Mouse (Mus musculus) fat pad, adult 2 months (tissue): ENCODE data around the gene Sv2a.
A peak's percentile ranks its signal among the peaks of the same experiment; 100 is the strongest.
"Not testable (repeated sequence)": the region's sequence is repeated elsewhere in the genome, so short reads cannot be mapped to it uniquely, and the experiment has no call there.

Experiments used
- DNase-seq: peaks from one replicate; pipeline ENCODE4 v3.0.0-alpha.2; 2011; ENCODE audit warnings: low read depth, low spot score; ENCODE audit errors: extremely low read depth

Gene Sv2a

DNA sequence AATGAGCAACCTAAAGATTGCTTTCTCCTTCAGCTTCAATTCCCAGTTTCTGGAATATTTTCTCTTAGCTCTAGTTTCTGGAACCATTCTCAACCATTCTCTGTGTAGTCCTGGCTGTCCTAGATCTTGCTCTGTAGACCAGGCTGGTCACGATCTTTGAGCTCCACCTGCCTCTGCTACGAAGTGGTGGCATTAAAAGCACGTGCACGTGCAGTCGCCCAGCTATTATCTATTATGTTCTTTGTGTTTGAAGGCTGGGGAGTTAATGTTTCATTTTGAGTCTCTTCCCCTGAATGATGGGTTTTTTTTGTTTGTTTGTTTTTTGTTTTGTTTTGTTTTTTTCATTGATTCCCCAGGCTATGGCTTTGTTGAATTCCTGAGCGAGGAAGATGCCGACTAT, 7.8 kb upstream of the Sv2a start:
- no peak for DNase-seq

DNA sequence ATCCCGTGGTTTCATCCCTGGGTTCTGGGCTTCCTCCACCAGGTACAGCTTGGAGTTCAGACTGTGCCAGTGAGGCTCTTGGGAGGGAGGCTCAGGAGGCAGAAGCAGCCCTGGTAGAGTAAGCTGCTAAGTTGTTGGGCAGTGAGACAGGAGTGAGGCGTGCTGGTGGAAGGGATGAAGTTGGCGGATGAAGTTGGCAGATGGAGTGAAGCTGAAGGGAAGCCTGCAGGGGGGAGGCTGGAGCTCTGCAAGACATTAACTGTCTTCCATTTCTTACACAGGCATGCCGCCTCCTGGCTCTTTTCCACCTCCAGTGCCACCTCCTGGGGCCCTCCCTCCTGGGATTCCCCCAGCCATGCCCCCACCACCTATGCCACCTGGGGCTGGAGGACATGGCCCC, 6.9 kb upstream of the Sv2a start:
- not testable (repeated sequence) for DNase-seq

DNA sequence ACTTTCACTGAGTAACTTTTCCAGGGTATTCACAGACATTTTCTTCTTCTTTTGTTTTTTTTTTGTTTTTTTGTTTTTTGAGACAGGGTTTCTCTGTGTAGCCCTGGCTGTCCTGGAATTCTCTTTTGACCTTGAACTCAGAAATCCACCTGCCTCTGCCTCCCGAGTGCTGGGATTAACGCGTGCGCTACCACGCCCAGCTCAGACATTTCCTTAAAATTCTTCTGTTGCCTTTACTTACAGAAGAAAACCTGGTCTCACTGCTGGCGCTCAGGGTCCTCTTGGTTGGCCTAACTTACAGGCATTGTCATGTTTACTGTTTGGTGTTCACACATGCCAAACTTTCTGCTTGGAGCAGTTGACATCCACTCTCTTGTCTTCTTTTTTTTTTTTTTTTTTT, 5.7 kb upstream of the Sv2a start:
- no peak for DNase-seq

DNA sequence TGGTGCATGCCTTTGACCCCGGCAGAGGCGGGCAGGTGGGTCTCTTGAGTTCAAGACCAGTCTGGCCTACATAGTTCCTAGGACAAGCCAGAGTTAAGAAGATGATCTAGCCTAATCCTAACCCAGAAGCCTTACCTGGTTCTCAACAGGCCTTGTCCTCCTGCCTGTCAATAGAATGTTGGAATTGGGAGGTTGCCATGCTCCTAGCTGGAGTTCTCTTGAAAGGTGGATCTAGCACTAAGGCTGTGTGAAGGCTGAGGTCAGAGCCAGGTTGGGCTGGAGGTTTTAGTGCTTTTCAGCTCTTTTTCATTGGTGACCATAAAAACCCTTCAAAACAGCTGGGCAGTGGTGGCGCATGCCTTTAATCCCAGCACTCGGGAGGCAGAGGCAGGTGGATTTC, 2.5 kb upstream of the Sv2a start:
- no peak for DNase-seq

DNA sequence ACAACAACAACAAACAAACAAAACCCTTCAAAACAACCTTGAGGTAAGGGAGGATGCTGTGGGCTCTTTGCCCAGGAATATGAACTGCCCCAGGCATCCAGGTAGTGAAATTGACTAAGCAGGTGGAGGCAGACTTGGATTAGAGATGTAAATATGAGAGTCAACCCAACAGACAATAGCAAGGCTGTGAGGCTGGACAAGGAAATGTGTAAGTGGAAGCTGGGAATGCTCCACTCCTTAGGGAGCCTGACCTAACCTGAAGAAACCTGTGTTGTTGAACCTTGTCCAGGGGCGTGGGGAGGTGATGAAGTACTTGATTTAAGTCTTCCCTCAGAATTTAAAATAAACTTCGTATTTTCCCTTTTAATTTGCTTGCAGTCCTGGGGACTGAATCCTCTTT, 2.0 kb upstream of the Sv2a start:
- no peak for DNase-seq

DNA sequence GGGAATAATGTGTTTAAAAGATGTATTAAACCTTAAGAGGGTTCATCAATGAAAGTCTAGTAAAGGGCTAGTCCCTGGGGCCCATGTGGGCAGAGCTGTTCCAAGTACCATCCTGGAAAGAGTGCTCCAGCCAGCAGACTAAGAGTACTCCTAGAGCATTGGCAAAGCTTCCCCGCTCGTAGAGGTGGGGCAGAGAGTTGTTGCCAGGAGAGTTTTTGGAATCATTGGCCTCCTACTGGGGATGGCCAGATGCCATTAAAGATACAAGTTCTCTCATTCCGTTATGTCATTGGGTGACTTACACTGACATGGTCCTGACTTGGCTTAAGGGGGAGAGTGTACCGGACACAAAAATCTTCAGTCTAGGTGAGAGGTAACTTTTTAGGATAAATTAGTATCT, 1.4 kb upstream of the Sv2a start:
- DNase-seq = no peak

DNA sequence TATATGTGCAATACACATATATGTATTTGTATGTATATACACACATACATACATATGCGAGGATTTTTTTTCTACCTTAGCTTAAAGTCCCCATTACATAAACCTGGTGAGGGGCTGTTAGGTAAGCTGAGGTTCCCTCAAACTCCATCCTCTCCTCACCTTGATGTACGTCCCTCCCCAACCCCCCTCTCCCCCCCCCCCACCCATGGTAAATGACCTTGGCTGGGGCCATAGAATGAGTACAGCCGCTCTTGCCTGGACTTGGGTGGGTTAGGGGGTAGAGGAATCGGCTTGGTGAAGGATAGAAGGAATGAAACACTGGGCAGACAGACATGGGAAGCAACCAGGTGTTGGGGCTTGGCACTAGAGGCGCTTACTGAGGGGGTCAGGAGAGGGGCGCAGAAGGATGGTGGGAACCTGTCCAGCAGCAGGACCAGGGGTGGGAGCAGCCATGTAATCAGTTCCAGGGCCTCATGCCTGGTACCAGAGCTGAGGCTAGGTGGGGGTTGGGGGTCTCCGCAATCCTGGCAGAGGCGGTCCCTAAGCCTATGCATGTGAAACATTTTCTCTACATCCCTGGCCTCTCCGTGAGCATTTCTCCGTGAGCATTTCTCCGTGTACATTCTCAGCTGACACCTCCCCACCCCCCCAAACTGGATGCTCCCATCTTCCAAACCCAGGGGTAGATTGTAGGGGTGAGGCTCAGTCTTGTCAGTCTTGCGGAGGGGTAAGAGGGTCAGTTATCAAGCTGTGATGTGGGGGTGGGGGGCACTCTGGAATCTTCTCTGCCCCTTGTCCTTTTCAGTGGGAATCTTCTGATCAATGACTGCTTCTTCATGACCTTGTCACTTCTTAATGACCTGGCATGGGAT, 795 bp downstream of the Sv2a start:
- no peak for DNase-seq

DNA sequence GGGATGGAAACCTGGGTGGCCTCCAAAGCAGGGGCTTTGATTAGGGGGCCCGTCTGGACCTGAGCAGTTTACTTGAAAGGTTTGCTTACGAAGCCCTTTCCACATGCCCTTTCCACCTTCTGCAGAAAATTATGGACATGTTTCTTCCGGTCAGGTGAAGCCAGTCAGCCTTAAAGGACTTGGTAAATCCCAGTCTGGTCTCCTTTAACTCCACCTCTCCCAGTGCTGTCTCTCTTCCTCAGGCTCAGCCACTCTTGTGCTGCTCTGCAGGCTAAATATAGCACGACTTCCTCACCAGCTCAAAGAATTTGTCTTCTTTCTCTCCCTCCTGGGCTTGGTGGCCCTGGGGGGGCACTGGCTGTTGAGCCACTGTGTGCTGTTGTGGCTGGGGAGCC, 1.4 kb downstream of the Sv2a start:
- no peak for DNase-seq

DNA sequence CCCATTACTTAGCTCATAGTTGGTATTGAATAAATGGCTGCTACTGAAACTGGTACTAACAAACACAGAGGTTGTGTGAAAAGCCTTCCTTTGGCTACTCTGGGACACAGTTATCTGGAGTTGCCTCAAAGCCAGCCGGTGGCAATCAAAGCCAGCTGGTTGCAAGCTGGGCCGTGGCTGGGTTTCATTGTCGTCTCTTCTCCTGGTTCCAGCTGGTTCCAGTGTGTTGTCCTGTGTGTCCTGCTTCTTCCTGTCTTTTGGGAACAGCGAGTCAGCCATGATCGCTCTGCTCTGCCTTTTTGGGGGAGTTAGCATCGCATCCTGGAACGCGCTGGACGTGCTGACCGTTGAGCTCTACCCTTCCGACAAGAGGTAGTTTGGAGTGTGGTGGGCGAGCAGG, 12.0 kb downstream of the Sv2a start:
- no peak for DNase-seq

DNA sequence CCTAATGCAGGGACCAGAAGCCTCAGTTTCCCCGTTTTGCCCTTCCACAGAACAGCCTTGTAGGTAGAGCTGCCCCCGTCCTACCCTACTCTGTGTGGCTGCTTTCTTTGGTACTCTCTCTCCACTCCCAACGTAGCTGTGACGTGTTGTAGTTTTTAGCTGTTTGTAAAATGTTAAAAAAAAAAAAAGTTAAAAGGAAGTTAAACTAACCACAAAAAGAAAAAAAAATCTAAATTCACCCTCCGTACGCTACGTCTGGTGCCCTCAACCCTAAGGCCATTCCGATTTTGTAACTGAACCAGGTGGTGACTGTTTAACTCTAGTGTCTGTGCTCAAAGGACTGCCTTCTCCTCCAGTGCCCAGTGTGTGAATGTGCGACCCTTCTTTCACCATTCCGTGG, 14.0 kb downstream of the Sv2a start:
- DNase-seq = no peak

DNA sequence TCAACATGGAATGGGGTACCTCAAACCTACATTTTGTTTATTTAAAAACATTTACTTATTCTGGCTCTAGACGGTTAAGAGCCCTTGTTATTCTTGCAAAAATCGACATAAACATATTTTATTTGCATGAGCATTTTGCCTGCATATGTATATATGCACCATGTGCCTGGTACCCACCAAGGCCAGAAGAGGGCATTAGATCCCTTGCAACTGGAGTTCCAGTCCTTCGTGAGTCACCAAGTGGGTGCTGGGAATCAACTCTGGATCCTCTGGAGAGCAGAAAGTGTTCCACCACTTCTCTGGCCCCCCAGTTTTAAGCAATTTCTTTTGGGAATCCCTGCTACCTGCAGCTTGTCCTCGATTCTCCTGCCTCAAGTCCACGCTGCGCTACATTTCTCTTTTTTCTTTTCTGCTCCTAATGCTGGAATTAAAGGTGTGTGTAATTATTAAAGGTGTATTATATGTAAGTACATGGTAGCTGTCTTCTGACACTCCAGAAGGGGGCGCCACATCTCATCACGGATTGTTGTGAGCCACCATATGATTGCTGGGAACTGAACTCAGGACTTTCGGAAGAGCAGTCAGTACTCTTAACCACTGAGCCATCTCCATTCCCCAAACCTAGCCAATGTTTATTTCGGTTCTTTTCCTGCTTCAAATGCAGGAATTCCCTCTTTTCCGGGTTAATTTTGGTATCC, 14.8 kb downstream of the Sv2a start:
- DNase-seq = no peak

DNA sequence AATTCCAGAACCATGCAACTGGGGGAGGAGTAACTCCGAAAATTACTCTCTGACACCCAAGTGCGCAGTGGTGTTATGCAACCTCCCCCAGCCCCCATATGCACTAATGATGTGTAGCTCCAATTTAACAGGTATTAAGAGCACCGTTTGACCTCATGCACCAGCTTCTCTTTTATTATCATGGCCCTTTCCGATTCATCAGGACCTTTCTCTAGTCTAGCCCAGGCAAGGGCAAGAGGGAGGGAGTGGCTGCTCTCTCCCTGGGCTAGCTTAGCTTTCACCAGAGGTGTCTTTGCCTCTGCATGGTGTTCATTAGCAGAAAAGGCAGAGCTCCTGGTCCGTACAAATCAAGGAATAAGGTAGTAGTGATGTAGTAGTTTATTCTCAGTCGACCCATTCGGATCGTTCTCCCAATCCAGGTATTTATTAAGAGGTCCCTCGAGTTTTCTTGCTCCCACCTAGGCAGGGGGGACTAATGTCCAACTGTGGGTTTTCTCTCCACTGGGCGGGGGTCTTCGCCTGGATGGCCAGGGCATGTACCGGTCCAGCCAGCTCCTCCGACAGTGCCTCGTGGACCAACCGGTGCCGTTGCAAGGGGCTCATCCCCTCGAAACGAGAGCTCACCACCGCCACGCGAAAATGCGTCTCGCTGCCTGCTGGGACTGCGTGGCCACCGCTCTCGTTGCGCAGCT, 15.6 kb downstream of the Sv2a start:
- DNase-seq = no peak

DNA sequence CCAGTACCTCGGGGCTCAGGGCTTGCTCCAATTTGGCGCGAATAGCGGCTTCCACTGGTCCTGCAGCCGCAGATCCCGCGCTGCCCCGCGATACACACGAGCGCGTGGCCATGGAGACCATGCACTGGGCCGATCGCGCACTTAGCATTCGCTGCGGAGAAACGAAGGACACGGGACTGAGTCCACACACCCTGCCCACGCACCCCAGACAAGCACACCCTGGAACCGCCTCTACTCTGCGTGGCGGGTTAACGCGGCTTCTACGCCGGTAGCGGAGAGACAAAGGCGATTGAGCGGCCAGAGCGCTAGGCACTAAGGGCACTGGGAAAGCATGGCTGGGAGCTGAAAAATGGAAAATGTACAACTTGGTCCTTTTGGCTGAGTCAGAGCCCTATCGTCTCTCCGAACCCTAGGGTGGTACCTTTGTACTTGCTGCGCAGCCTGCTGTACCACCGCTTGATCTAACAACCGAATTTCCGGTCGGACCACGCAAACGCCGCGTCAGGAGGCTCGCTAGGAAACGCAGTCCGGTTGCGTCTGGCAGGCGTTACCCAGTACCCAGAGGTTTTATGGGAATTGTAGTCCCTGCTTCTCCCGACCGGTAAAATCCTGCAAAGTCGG, 16.3 kb downstream of the Sv2a start:
- peak; percentile 42 for DNase-seq

DNA sequence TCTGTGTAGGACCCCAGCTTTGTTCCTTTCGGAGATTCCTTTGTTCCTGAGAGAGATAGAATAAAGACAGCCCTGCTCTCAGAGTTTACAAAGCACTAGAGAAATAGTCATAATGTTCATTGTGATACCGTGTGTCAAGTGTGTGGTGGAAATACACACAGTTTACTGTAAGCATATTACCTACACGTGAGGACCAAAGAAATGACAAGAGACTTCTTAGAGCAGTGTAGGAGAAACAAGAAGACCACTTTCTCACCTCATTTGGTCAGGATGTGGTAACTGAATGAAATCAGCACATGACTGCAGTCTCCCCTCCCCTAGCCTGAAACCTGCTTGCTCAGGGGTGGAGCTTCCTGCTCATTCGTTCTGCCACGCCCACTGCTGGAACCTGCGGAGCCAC, 17.2 kb downstream of the Sv2a start:
- DNase-seq = no peak

DNA sequence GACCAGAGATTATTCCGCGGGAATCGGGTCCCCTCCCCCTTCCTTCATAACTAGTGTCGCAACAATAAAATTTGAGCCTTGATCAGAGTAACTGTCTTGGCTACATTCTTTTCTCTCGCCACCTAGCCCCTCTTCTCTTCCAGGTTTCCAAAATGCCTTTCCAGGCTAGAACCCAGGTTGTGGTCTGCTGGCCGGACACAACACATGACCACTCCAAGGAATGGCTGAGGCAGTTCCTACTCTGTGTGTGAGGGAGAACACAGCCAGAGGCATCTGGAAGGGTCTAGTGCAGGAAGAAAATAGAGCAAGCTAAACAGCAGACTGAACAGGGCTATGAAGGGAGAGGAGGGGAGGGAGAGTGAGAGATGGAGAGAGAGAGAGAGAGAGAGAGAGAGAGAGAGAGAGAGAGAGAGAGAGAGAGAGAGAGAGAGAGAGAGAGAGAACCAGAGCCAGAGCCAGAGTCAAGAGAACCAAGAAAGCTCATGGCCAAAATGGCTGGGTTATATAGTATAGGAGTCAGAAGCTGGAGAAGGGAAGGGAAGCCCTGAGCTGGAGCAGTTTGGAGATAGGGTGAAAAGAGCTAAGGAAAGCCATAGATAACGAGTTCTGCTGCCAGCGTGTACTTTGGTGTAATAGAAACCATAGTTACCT, 17.8 kb downstream of the Sv2a start:
- not testable (repeated sequence) for DNase-seq

DNA sequence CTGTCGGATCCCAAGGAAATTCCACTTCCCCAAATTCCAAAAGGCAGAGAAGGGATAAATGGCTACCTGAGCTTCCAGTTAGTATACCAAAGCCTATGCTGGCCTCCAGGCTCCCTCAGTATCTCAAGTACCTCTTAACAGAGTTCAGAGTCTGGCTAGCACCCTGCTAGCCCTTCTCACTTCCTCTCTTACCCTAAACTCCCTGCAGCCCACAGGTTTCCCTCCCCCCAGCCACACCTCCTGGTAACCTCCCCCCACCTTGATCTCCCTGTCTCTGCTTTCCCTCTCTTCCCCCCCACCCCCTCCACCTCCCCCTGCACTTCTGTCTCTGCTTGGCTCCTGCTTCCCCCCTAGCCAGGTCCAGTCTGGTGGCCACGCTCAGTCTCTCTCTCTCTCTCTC, 18.8 kb downstream of the Sv2a start:
- no peak for DNase-seq

DNA sequence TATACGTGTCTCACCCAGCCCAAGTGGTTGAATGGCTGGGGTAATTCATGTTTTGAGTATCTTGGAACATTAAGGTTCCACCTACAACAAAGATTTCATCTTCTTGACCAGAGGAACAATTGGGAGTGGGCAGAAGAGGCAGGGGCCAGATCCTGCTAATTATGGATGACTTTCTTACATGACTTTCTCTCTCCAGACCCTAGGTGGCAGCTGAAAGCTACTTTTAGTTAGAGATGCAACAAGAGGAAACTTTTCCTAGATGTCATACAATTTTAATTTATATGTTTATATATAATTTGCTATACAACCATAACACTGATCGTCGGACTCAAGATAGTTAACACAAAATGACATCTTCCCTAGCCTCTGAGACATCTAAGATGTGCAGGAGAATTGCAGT, 26.9 kb downstream of the Sv2a start:
- DNase-seq = no peak

DNA sequence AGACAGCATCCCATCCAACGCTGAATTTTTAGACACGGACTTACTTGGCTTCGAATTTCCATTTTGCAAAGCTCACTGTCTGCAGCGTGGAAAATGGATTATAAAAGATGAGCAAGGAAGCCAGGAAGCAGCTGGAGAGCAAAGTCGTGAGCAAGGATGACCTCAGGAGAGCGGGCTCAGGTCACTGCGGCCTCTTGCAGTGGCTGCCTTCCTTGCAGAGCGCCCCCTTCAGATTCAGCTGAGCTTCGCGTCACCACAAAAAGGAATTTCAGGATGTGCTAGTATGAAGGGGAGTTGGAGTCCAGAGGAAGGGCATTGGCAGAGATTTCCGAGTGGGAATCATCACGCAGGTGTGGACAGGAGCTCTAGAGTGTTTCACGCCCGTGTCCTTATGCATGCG, 28.3 kb downstream of the Sv2a start:
- DNase-seq = no peak

DNA sequence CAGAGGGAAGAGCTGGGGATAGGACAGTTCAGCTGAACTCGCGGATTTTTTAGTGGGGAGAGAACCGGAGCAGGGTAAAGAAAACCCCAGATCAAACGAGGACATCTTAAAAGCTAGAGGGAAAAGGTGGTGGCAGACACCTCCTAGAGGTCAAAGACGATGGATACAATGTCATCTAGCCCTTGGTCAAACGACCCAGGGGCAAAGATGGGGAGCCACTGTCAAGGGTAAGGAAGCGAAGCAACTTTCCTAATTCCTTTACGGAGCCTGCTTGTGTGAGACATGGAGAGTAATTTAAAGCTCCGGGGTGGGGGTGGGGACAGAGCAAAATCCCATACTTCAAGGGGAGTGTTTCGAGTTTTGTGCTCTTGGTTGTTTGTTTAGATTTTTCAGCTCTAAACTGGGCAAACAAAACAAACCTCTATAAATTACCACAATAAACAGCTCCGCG, 38.3 kb downstream of the Sv2a start:
- DNase-seq = no peak

DNA sequence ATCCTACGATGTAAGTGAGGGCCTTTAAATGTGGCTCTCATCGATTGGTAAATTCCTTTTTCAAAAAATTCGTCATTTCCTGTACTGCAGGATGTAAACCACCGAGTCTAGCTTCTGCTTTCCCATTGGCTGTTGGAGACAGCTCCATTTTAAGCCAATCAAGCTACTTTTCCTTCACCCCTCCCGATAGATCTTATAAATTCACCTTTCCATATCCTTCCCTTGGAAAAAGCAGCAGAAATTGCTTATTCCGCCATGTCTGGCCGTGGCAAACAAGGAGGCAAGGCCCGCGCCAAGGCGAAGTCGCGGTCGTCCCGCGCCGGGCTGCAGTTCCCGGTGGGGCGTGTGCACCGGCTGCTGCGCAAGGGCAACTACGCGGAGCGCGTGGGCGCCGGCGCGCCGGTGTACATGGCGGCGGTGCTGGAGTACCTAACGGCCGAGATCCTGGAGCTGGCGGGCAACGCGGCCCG, 38.7 kb downstream of the Sv2a start, which contains the start of the genes Bola1 and Hist2h2ab:
TSS of gene Bola1 (minus strand) at position 49 of the 470 bp plus-strand sequence.
TSS of gene Hist2h2ab (plus strand) at position 205 of the 470 bp plus-strand sequence.
- peak; percentile 65 for DNase-seq
